Mouse (Mus musculus) embryonic stem cell, embryonic (primary cell): ENCODE data around the gene F11r.

Source experiments
- CTCF ChIA-PET, 4 experiments: fragments of 300-600 bp in 2 of 4; fragments of 350-600 bp in 2 of 4; sonication (Branson Sonifier 250); formaldehyde crosslinking; loops; one replicate each; lab custom pipeline; 2022; ENCODE audit warnings: inconsistent platforms in 2 of 4; lab: Charles Lee
- POLR2A ChIA-PET, 4 experiments: fragments of 300-600 bp in 2 of 4; fragments of 350-600 bp in 2 of 4; sonication (Branson Sonifier 250); formaldehyde crosslinking; loops; one replicate each; lab custom pipeline; 2022; ENCODE audit warnings: antibody characterized with exemption in 4 of 4, inconsistent platforms in 1 of 4; lab: Charles Lee

F11r gene

GRCm38 (mm10) chr1:171471941-171472340 lies 34.6 kb downstream of the F11r start:
- ChIA-PET CTCF (interaction anchor here in 2 of 4 experiments (0.6 to 3.2 kb wide), 6 partner anchors 30 to 191 kb away, joined by 3 to 9 read pairs (median 5); partner anchors contain the start of gene Ppox (in 1 of the 2)), POLR2A (interaction anchor here (0.8 to 4.4 kb wide), 22 partner anchors 9 to 202 kb away, joined by 3 to 33 read pairs (median 6); partner anchors contain the start of genes Alyref2 (in 2 of the 4), F11r (in 2 of the 4), B4galt3 (in 1 of the 4) and Dedd (in 1 of the 4))

GRCm38 (mm10) chr1:171473506-171473905 lies 36.2 kb downstream of the F11r start:
- CTCF ChIA-PET, result no interaction called here
- POLR2A ChIA-PET, result interaction anchor here (0.5 to 2.8 kb wide), 8 partner anchors 8 to 368 kb away, joined by 3 to 12 read pairs (median 4); partner anchors contain the start of gene Alyref2 (in 1 of the 4)

GRCm38 (mm10) chr1:171473920-171474640 lies 36.7 kb downstream of the F11r start:
- ChIA-PET CTCF (no interaction called here), POLR2A (interaction anchor here in 3 of 4 experiments (0.5 to 2.8 kb wide), 8 partner anchors 8 to 368 kb away, joined by 3 to 12 read pairs (median 4); partner anchors contain the start of gene Alyref2 (in 1 of the 3))

GRCm38 (mm10) chr1:171477123-171477522 lies 39.8 kb downstream of the F11r start:
- ChIA-PET POLR2A (interaction anchor here (0.5 to 5.9 kb wide), 41 partner anchors 8 to 1012 kb away, joined by 3 to 53 read pairs (median 4); partner anchors contain the start of genes Klhdc9 (in 4 of the 4), Alyref2 (in 3 of the 4), Usf1 (in 3 of the 4) and F11r (in 1 of the 4)), CTCF (interaction anchor here in 3 of 4 experiments (0.5 to 2.9 kb wide), 12 partner anchors 14 to 687 kb away, joined by 3 to 17 read pairs (median 4); partner anchors contain the start of genes Klhdc9 (in 2 of the 3), Dedd (in 1 of the 3) and Tomm40l (in 1 of the 3))

GRCm38 (mm10) chr1:171477758-171478545 lies 40.6 kb downstream of the F11r start:
- ChIA-PET POLR2A (interaction anchor here (0.6 to 5.9 kb wide), 40 partner anchors 9 to 288 kb away, joined by 3 to 53 read pairs (median 5); partner anchors contain the start of genes Alyref2 (in 3 of the 4), Klhdc9 (in 3 of the 4), Usf1 (in 3 of the 4) and B4galt3 (in 1 of the 4)), CTCF (interaction anchor here in 2 of 4 experiments (0.6 to 2.9 kb wide), 15 partner anchors 8 to 359 kb away, joined by 3 to 17 read pairs (median 5); partner anchors contain the start of genes Alyref2 (in 1 of the 2), Klhdc9 (in 1 of the 2) and Tomm40l (in 1 of the 2))

- ChIA-PET CTCF (interaction anchor here (0.6 to 2.9 kb wide), 15 partner anchors 9 to 360 kb away, joined by 3 to 17 read pairs (median 5); partner anchors contain the start of genes Alyref2 (in 1 of the 4) and Klhdc9 (in 1 of the 4)), POLR2A (interaction anchor here in 3 of 4 experiments (0.8 to 5.9 kb wide), 24 partner anchors 9 to 228 kb away, joined by 3 to 53 read pairs (median 6); partner anchors contain the start of genes Klhdc9 (in 2 of the 3), Usf1 (in 2 of the 3), Alyref2 (in 1 of the 3) and B4galt3 (in 1 of the 3))
Observed at GRCm38 (mm10) chr1:171478968-171479367, 41.6 kb downstream of the F11r start.

GRCm38 (mm10) chr1:171494241-171494640 lies 56.9 kb downstream of the F11r start:
- POLR2A ChIA-PET, result interaction anchor here in 3 of 4 experiments (0.5 to 2.6 kb wide), 37 partner anchors 8 to 405 kb away, joined by 3 to 14 read pairs (median 5); partner anchors contain the start of genes Alyref2 (in 3 of the 3), Klhdc9 (in 3 of the 3), Usf1 (in 2 of the 3) and Arhgap30 (in 1 of the 3)
- CTCF ChIA-PET, result interaction anchor here in 3 of 4 experiments (0.6 to 1.8 kb wide), 11 partner anchors 8 to 174 kb away, joined by 3 to 7 read pairs (median 3); partner anchors contain the start of genes Dedd (in 1 of the 3) and Usf1 (in 1 of the 3)

GRCm38 (mm10) chr1:171495371-171495770 lies 58.0 kb downstream of the F11r start:
- POLR2A ChIA-PET, result interaction anchor here in 2 of 4 experiments (0.8 to 2.6 kb wide), 18 partner anchors 9 to 406 kb away, joined by 3 to 12 read pairs (median 4); partner anchors contain the start of genes Klhdc9 (in 1 of the 2) and Usf1 (in 1 of the 2)
- CTCF ChIA-PET, result interaction anchor here in 3 of 4 experiments (0.6 to 1.8 kb wide), 9 partner anchors 15 to 173 kb away, joined by 3 to 7 read pairs (median 4); partner anchors contain the start of genes Arhgap30 (in 1 of the 3), Dedd (in 1 of the 3), Klhdc9 (in 1 of the 3) and Usf1 (in 1 of the 3)

- ChIA-PET CTCF (interaction anchor here in 2 of 4 experiments (1.2 to 1.4 kb wide), 3 partner anchors 20 to 178 kb away, joined by 3 to 5 read pairs (median 3); no protein-coding TSS in a partner anchor), POLR2A (interaction anchor here in 2 of 4 experiments (0.6 to 5.1 kb wide), 9 partner anchors 20 to 232 kb away, joined by 3 to 53 read pairs (median 3); partner anchors contain the start of genes Klhdc9 (in 1 of the 2) and Nectin4 (in 1 of the 2))
Observed at GRCm38 (mm10) chr1:171499856-171500255, 62.5 kb downstream of the F11r start.

- ChIA-PET POLR2A (interaction anchor here (0.5 to 5.1 kb wide), 81 partner anchors 9 to 788 kb away, joined by 3 to 86 read pairs (median 7); partner anchors contain the start of genes B4galt3 (in 3 of the 4), Klhdc9 (in 3 of the 4), Usf1 (in 3 of the 4) and Arhgap30 (in 2 of the 4)), CTCF (interaction anchor here in 3 of 4 experiments (0.6 to 4.2 kb wide), 40 partner anchors 10 to 390 kb away, joined by 3 to 45 read pairs (median 4); partner anchors contain the start of genes Arhgap30 (in 1 of the 3), B4galt3 (in 1 of the 3), F11r (in 1 of the 3) and Itln1 (in 1 of the 3))
Observed at GRCm38 (mm10) chr1:171501016-171501610, 63.8 kb downstream of the F11r start.

- ChIA-PET POLR2A (interaction anchor here (0.5 to 5.1 kb wide), 105 partner anchors 10 to 1870 kb away, joined by 3 to 86 read pairs (median 6); partner anchors contain the start of genes B4galt3 (in 3 of the 4), Klhdc9 (in 3 of the 4), Usf1 (in 3 of the 4) and Arhgap30 (in 2 of the 4)), CTCF (interaction anchor here in 3 of 4 experiments (0.6 to 4.2 kb wide), 51 partner anchors 10 to 600 kb away, joined by 3 to 45 read pairs (median 4); partner anchors contain the start of genes Arhgap30 (in 1 of the 3), B4galt3 (in 1 of the 3), F11r (in 1 of the 3) and Itln1 (in 1 of the 3))
Observed at GRCm38 (mm10) chr1:171501636-171502080, 64.3 kb downstream of the F11r start.

- ChIA-PET POLR2A (interaction anchor here (0.5 to 5.1 kb wide), 154 partner anchors 8 to 1869 kb away, joined by 3 to 86 read pairs (median 4); partner anchors contain the start of genes B4galt3 (in 3 of the 4), Klhdc9 (in 3 of the 4), Usf1 (in 3 of the 4) and Arhgap30 (in 2 of the 4)), CTCF (interaction anchor here (0.5 to 4.2 kb wide), 44 partner anchors 8 to 601 kb away, joined by 3 to 45 read pairs (median 4); partner anchors contain the start of genes Arhgap30 (in 1 of the 4), F11r (in 1 of the 4), Itln1 (in 1 of the 4) and Klhdc9 (in 1 of the 4))
Observed at GRCm38 (mm10) chr1:171502388-171503249, 65.3 kb downstream of the F11r start.

- CTCF ChIA-PET, result interaction anchor here (0.6 to 4.2 kb wide), 17 partner anchors 9 to 196 kb away, joined by 3 to 45 read pairs (median 6); partner anchors contain the start of genes Itln1 (in 1 of the 4) and Klhdc9 (in 1 of the 4)
- POLR2A ChIA-PET, result interaction anchor here (0.5 to 5.1 kb wide), 95 partner anchors 9 to 645 kb away, joined by 3 to 86 read pairs (median 5); partner anchors contain the start of genes Itln1 (in 3 of the 4), Klhdc9 (in 3 of the 4), Usf1 (in 3 of the 4) and B4galt3 (in 2 of the 4)
Observed at GRCm38 (mm10) chr1:171503250-171503591, 65.9 kb downstream of the F11r start, which contains the start of gene Alyref2. Gene Alyref2 (plus strand): TSS chr1:171503478.
